Mouse (Mus musculus): ENCODE results near the gene Prelp. TPM values are rescaled to one million over a fixed set of nuclear protein-coding genes. Genes with fewer than 3 reads are reported as not detected.
"Not testable (repeated sequence)": the region's sequence is repeated elsewhere in the genome, so short reads cannot be mapped to it uniquely, and the experiment has no call there.

Gene Prelp
- 10 to 100 TPM; 15.6 to 18.4 TPM for total RNA-seq (2021)
- long read RNA-seq, experiment 1, transcript Prelp-201 (3 exons, 3,615 nt), result major isoform, 8 of 13 reads
- long read RNA-seq, experiment 1, partial matches to known transcripts, result 0 of 13 reads
- long read RNA-seq, experiment 1, other reads (novel, unspliced or antisense), result 5 of 13 reads
- long read RNA-seq, experiment 2, transcript Prelp-201 (3 exons, 3,615 nt), result major isoform, 11 of 17 reads
- long read RNA-seq, experiment 2, partial matches to known transcripts, result 2 of 17 reads
- long read RNA-seq, experiment 2, other reads (novel, unspliced or antisense), result 4 of 17 reads

DNA sequence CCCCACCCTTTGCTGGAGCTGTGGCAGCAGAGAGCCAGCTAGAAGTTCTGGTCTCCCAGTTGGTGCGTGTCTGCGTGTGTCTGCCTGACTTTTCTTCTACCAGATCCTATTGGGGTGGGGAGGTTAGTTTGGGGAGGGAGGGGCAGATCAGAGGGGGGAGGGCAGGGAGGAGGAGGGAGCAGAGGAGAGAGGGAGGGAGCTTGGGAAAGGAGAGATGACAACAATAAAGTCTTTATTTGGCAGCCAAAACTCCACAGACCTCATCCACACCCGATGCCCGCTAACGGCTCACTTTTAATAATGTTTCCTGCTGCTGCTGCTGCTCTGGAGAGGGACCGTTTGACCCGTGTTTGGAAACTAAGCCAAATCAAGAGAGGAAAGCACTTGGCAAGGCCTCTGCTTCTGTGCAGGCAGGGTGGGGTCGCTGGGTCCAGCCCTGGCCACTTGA lies at the start of gene Prelp:
Prelp (minus strand) TSS at position 111 of the 448 bp plus-strand sequence.
- DNase-seq, result peak; percentile 64
- intact Hi-C loops (cut with DNase I; ENCODE audit: low total_unique reads), result no loop called here

DNA sequence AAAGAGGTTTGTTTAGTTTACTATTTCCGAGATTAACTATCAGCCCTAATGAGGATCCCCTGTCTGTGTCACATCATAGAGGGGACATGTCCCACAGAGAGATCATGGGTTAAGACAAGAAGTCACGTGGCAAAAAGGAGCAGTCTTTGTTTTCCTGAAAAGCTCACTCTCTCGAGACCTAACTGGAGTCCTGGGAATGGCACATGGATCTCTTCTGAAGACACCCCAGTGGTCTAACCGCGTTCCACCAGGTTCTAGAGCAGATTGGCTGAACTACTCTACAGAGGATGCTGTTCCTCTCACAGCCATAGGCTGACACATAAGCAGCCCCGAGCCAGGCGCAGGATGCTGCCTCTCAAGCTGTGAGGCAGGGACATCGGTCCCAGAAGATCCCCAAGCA lies 48.2 kb upstream of the Prelp start:
- intact Hi-C loops (cut with DNase I; ENCODE audit: low total_unique reads), result no loop called here
- no peak for DNase-seq

- intact Hi-C loops (cut with DNase I; ENCODE audit: low total_unique reads), result no loop called here
- DNase-seq, result no peak
Observed at GRCm38 (mm10) chr1:133968788-133969325, 47.6 kb upstream of the Prelp start.

DNA sequence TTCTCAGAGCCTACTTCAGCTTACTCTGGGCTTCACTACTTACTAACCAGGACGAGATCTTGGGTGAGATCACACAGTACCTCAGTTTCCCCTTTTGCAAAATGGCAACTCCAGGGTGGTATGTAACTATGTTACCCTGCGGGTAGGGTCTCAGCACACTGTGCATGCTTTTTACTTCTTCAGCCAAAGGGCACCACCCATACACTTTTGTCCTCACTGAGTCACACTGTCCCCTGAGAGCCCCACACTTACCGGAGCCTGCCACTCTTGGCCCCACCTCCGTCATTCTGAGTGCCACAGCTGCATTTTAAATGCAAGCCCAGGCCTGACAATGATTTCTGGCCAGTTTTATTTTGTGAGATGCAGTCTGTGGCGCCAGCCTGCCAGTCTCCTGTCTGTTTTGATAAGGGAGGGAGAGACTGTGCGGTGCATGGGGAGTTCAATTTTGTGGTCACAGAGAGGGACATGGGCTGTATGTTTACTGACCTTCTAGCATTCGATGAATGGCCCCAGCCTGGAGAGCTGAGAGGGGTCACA lies 46.3 kb upstream of the Prelp start:
- intact Hi-C loops (cut with DNase I; ENCODE audit: low total_unique reads), result no loop called here

GRCm38 (mm10) chr1:133966044-133966443 lies 44.8 kb upstream of the Prelp start:
- no peak for DNase-seq
- intact Hi-C loops (cut with DNase I; ENCODE audit: low total_unique reads), result no loop called here

More for the DNA sequence above, 46.3 kb upstream of the Prelp start:
- no peak for DNase-seq

- intact Hi-C loops (cut with DNase I; ENCODE audit: low total_unique reads), result no loop called here
- DNase-seq, result peak; percentile 41
Observed at GRCm38 (mm10) chr1:133965298-133965697, 44.1 kb upstream of the Prelp start.

- no peak for DNase-seq
- intact Hi-C loops (cut with DNase I; ENCODE audit: low total_unique reads), result no loop called here
Observed at GRCm38 (mm10) chr1:133964742-133965141, 43.5 kb upstream of the Prelp start.

DNA sequence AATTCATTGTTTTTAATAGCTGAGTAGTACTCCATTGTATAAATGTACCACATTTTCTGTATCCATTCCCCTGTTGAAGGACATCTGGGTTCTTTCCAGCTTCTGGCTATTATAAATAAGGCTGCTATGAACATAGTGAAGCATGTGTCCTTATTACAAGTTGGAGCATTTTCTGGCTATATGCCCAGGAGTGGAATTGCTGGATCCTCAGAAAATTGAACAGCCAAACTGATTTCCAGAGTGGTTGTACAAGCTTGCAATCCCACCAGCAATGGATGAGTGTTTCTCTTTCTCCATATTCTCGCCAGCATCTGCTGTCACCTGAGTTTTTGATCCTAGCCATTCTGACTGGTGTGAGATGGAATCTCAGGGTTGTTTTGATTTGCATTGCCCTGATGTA lies 42.4 kb upstream of the Prelp start:
- DNase-seq; intact Hi-C loops (cut with DNase I; ENCODE audit: low total_unique reads): not testable (repeated sequence)

- intact Hi-C loops (cut with DNase I; ENCODE audit: low total_unique reads); DNase-seq: not testable (repeated sequence)
Observed at GRCm38 (mm10) chr1:133963128-133963527, 41.9 kb upstream of the Prelp start.

GRCm38 (mm10) chr1:133961281-133962134 lies 40.3 kb upstream of the Prelp start:
- intact Hi-C loops (cut with DNase I; ENCODE audit: low total_unique reads), result no loop called here

GRCm38 (mm10) chr1:133959521-133959920 lies 38.3 kb upstream of the Prelp start:
- intact Hi-C loops (cut with DNase I; ENCODE audit: low total_unique reads), result no loop called here

More at GRCm38 (mm10) chr1:133961281-133962134, 40.3 kb upstream of the Prelp start:
- peak; percentile 88 for DNase-seq

GRCm38 (mm10) chr1:133954009-133954408 lies 32.8 kb upstream of the Prelp start:
- no peak for DNase-seq
- intact Hi-C loops (cut with DNase I; ENCODE audit: low total_unique reads), result no loop called here

More at GRCm38 (mm10) chr1:133959521-133959920, 38.3 kb upstream of the Prelp start:
- peak; percentile 43 for DNase-seq

DNA sequence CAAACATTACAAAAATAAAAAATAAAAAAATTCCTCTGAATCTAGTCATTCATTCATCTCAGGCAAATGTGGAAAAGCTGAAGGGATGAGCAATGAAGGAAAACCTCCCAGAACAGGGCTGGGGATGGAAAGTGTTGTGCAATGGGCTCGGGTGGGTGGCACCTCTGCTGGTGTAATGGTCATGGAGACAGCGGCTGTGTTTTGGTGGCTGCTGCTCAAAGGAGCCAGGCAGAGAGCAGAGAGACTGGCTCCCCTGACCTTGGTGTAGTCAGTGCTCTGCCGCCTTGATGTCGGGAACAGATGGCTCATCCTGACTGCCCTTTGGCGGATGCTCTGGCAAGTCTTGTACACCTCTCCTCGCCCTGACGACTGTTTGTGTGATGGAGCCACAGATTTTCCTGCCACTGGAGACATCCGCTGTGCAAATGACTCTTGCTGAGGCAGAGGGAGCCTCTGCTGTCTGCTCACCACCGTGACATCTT lies 32.1 kb upstream of the Prelp start:
- DNase-seq, result peak; percentile 54
- intact Hi-C loops (cut with DNase I; ENCODE audit: low total_unique reads), result no loop called here

DNA sequence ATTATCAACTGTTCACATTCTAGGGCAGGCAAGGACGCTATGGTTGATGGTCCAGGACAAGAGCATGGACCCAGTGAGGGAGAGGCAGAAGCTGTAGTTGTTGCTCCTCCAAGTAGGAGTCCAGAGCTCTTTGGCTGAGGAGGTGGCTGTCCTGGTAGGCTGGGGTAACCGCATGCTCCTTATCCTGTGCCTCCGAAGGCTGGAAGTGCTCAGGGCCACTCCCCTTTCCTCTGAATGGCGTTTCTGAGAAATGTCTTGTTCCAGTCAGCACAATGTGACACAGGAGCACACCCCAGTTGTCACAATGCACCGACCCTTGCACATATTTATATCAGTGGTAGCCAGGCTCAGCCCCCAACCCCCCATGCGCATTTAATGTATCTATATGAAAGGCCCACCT lies 30.4 kb upstream of the Prelp start:
- intact Hi-C loops (cut with DNase I; ENCODE audit: low total_unique reads), result no loop called here
- DNase-seq, result no peak

GRCm38 (mm10) chr1:133950061-133950782 lies 29.0 kb upstream of the Prelp start:
- intact Hi-C loops (cut with DNase I; ENCODE audit: low total_unique reads), result no loop called here
- no peak for DNase-seq

DNA sequence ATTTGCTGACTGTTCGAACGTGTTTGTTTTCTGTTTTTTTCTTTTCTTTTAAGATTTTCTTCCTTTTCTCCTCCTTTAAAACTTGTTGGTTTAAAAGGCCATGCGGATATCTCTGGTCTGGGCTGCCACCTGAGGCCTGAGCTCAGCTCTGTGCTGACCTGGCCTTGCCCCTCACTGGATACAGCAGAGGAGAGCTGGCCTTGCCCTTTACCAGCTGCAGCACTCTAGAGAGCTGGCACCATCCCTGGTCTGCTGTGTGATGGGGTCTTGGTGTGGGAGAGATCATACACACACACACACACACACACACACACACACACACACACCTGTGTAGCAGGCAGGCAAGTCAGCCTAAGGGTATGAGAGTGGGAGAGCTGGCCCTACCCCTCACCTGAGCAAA lies 23.9 kb upstream of the Prelp start:
- intact Hi-C loops (cut with DNase I; ENCODE audit: low total_unique reads), result no loop called here
- DNase-seq, result no peak

GRCm38 (mm10) chr1:133941904-133942303 lies 20.7 kb upstream of the Prelp start:
- DNase-seq, result no peak
- intact Hi-C loops (cut with DNase I; ENCODE audit: low total_unique reads), result no loop called here

- DNase-seq, result no peak
- intact Hi-C loops (cut with DNase I; ENCODE audit: low total_unique reads), result no loop called here
Observed at GRCm38 (mm10) chr1:133941158-133941860, 20.1 kb upstream of the Prelp start.

Data from gastrocnemius, postnatal 14 days (tissue).